Mouse (Mus musculus): ENCODE measurements around the gene Prr3. TPM values are rescaled to one million over a fixed set of nuclear protein-coding genes. Genes with fewer than 3 reads are reported as not detected.
A peak's percentile ranks its signal among the peaks of the same experiment; 100 is the strongest.

Prr3 gene
- polyA plus RNA-seq, 1 experiment: 19.3 TPM

- H3K27ac ChIP-seq (ENCODE audit: insufficient read depth, low read length): no peak overlapping the region
- peaks cover 3% of the 10 kb centered on the region; the same call in 1 of the 2 replicates for H3K4me1 ChIP-seq (ENCODE audit: control insufficient read depth, insufficient read depth, insufficient read length)
- H3K27me3 ChIP-seq (ENCODE audit: control insufficient read depth, insufficient read depth, low read length): no peaks in the 10 kb centered on the region
- no peak overlapping the region for H3K4me3 ChIP-seq (ENCODE audit: extremely low read depth, insufficient read depth, insufficient read length)
- DNase-seq (ENCODE audit: low read depth in 1 of 2, low spot score in 2 of 2): no peak
- peaks cover 14% of the 10 kb centered on the region for H3K36me3 ChIP-seq (ENCODE audit: control insufficient read depth, insufficient read depth, low read length)
- 57% methylated on average over 10 of the region's 10 CpGs for WGBS
- TF ChIP-seq POLR2A (IDR thresholded peaks at IDR 0.05; ENCODE audit: low read depth, low read length): no peak
- no peak for TF ChIP-seq CTCF (IDR thresholded peaks at IDR 0.05; ENCODE audit: extremely low read depth, insufficient read depth, insufficient read length, insufficient replicate concordance)
Measured at GRCm38 (mm10) chr17:35991781-35992180, 11.7 kb upstream of the Prr3 start.

DNA sequence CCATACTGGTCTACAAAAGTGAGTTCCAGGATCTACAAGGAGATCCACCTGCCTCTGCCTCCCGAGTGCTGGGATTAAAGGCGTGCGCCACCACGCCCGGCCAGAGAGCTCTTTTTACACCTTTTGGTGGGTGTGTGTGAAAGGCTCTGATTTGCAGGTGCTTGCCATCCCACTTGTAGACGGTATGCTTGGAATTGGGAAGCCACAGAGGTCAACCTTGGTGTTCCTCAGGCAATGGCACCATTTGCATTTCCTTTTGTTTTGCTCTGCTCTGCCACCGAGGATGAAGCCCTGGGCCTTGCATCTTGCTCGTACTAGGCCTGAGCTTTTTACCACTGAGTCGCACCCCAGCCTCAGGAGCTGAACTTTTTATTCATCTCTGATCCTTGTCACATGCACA lies 1.7 kb upstream of the Prr3 start:
- WGBS: 96% methylated on average over 9 of the region's 9 CpGs
- Histone ChIP-seq H3K4me3 (ENCODE audit: extremely low read depth, insufficient read depth, insufficient read length) (no peak overlapping the region), H3K4me1 (ENCODE audit: control insufficient read depth, insufficient read depth, insufficient read length) (peaks cover 8% of the 10 kb centered on the region; the same call in 1 of the 2 replicates), H3K36me3 (ENCODE audit: control insufficient read depth, insufficient read depth, low read length) (peaks cover 5% of the 10 kb centered on the region), H3K27ac (ENCODE audit: insufficient read depth, low read length) (no peak overlapping the region), H3K27me3 (ENCODE audit: control insufficient read depth, insufficient read depth, low read length) (no peaks in the 10 kb centered on the region)
- TF ChIP-seq POLR2A (IDR thresholded peaks at IDR 0.05; ENCODE audit: low read depth, low read length): no peak
- no peak for TF ChIP-seq CTCF (IDR thresholded peaks at IDR 0.05; ENCODE audit: extremely low read depth, insufficient read depth, insufficient read length, insufficient replicate concordance)
- no peak for DNase-seq (ENCODE audit: low read depth in 1 of 2, low spot score in 2 of 2)

DNA sequence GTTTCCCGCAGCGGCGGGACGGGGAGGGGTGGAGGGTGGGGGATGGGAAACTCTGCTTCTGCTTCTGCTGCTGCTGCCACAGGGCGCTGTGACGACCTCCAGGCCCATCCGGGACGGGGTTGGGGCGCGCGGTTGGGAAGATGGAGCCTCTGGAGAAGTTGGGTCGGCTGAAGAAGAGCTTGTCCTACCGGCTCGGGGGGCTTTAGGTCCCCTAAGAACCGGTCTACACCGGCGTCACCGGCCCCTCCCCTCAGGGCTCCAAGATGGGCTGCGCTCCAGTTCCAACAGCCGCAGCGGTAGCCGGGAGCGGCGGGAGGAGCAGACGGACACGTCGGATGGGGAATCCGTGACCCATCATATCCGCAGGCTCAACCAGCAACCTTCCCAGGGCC lies 323 bp upstream of the Prr3 start:
- no peak for DNase-seq (ENCODE audit: low read depth in 1 of 2, low spot score in 2 of 2)
- H3K36me3 ChIP-seq (ENCODE audit: control insufficient read depth, insufficient read depth, low read length): peaks cover 8% of the 10 kb centered on the region
- peak overlapping the region; percentile 88 for H3K27ac ChIP-seq (ENCODE audit: insufficient read depth, low read length)
- peak overlapping the region; percentile 96 for H3K4me3 ChIP-seq (ENCODE audit: extremely low read depth, insufficient read depth, insufficient read length)
- peaks cover 8% of the 10 kb centered on the region; the same call in 1 of the 2 replicates for H3K4me1 ChIP-seq (ENCODE audit: control insufficient read depth, insufficient read depth, insufficient read length)
- WGBS: 1% methylated on average over 29 of the region's 29 CpGs
- no peaks in the 10 kb centered on the region for H3K27me3 ChIP-seq (ENCODE audit: control insufficient read depth, insufficient read depth, low read length)
- TF ChIP-seq POLR2A (IDR thresholded peaks at IDR 0.05; ENCODE audit: low read depth, low read length) (no peak), CTCF (IDR thresholded peaks at IDR 0.05; ENCODE audit: extremely low read depth, insufficient read depth, insufficient read length, insufficient replicate concordance) (no peak)

- no peaks in the 10 kb centered on the region for H3K27me3 ChIP-seq (ENCODE audit: control insufficient read depth, insufficient read depth, low read length)
- H3K27ac ChIP-seq (ENCODE audit: insufficient read depth, low read length): peak overlapping the region; percentile 96
- TF ChIP-seq POLR2A (IDR thresholded peaks at IDR 0.05; ENCODE audit: low read depth, low read length) (no peak), CTCF (IDR thresholded peaks at IDR 0.05; ENCODE audit: extremely low read depth, insufficient read depth, insufficient read length, insufficient replicate concordance) (no peak)
- 1% methylated on average over 41 of the region's 41 CpGs for WGBS
- H3K4me3 ChIP-seq (ENCODE audit: extremely low read depth, insufficient read depth, insufficient read length): peak overlapping the region; percentile 96
- H3K4me1 ChIP-seq (ENCODE audit: control insufficient read depth, insufficient read depth, insufficient read length): peaks cover 8% of the 10 kb centered on the region; the same call in 1 of the 2 replicates
- peaks cover 12% of the 10 kb centered on the region for H3K36me3 ChIP-seq (ENCODE audit: control insufficient read depth, insufficient read depth, low read length)
- no peak for DNase-seq (ENCODE audit: low read depth in 1 of 2, low spot score in 2 of 2)
Measured at GRCm38 (mm10) chr17:35978811-35979400, 1.1 kb downstream of the Prr3 start.

- peaks cover 10% of the 10 kb centered on the region for H3K4me1 ChIP-seq (ENCODE audit: control insufficient read depth, insufficient read depth, insufficient read length)
- WGBS: 19% methylated on average over 1 of the region's 1 CpGs
- peaks cover 9% of the 10 kb centered on the region for H3K36me3 ChIP-seq (ENCODE audit: control insufficient read depth, insufficient read depth, low read length)
- TF ChIP-seq POLR2A (IDR thresholded peaks at IDR 0.05; ENCODE audit: low read depth, low read length) (no peak), CTCF (IDR thresholded peaks at IDR 0.05; ENCODE audit: extremely low read depth, insufficient read depth, insufficient read length, insufficient replicate concordance) (no peak)
- H3K27ac ChIP-seq (ENCODE audit: insufficient read depth, low read length): no peak overlapping the region
- no peak overlapping the region for H3K4me3 ChIP-seq (ENCODE audit: extremely low read depth, insufficient read depth, insufficient read length)
- H3K27me3 ChIP-seq (ENCODE audit: control insufficient read depth, insufficient read depth, low read length): no peaks in the 10 kb centered on the region
- no peak for DNase-seq (ENCODE audit: low read depth in 1 of 2, low spot score in 2 of 2)
Measured at GRCm38 (mm10) chr17:35972131-35972530, 7.9 kb downstream of the Prr3 start.

DNA sequence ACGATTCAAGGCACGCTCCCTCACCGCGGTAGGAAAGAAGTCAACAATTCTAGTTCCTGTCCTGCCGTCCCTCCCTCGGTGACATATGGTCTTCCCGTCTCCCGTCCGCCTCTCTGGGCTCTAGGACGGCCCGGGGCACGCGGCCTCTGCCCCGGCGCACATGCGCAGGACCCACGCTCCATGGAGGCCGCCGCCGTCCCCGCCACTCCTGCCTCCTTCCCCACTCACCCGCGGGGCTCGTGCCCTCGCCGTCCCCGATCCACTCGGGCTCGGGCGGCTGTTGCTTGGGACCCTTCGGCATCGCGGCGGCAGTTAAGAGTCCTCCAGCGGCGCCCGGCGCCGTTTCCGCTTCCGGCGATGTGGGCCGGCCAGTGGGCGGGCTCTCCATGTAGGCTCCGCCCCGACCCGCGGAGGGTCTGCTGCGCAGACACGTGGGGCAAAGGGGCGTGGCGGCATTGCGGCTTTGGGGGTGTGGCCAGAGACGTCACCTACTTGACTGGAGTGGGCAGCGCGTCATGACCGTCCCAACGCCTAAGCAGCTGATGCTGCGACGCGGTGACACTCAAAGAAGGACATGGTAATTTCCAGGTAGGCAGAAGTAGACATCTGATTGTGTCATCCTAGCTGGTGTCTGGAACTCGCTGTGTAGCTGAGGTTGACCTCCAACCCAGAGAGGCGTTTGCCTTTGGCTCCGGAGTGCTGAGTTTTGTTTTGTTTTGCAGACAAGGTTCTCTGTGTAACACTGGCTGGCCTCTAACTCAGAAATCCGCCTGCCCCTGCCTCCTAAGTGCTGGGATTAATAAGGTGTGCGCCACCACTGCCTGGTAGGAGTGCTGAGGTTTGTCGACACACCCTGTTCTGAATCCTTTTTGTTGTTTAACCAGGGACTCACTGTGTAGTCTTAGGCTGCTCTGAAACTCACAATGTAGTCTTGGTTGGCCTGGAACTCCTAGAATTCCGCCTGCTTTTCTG lies 10.3 kb downstream of the Prr3 start, which contains the start of gene Abcf1:
Gene Abcf1 (minus strand): TSS at position 344 of the 972 bp plus-strand sequence.
- 1% methylated on average over 68 of the region's 68 CpGs for WGBS
- no peaks in the 10 kb centered on the region for H3K27me3 ChIP-seq (ENCODE audit: control insufficient read depth, insufficient read depth, low read length)

More for the DNA sequence above, 10.3 kb downstream of the Prr3 start, which contains the start of gene Abcf1:
- peaks cover 10% of the 10 kb centered on the region for H3K4me1 ChIP-seq (ENCODE audit: control insufficient read depth, insufficient read depth, insufficient read length)
- peak within 1 kb of the TSS; percentile 80 for H3K4me3 ChIP-seq (ENCODE audit: extremely low read depth, insufficient read depth, insufficient read length)
- H3K36me3 ChIP-seq (ENCODE audit: control insufficient read depth, insufficient read depth, low read length): peaks cover 10% of the 10 kb centered on the region
- peak within 1 kb of the TSS; percentile 77 for H3K27ac ChIP-seq (ENCODE audit: insufficient read depth, low read length)
- TF ChIP-seq CTCF (IDR thresholded peaks at IDR 0.05; ENCODE audit: extremely low read depth, insufficient read depth, insufficient read length, insufficient replicate concordance) (no peak), POLR2A (IDR thresholded peaks at IDR 0.05; ENCODE audit: low read depth, low read length) (peak; percentile 55; the same call in 1 of the 2 replicates)
- peak; percentile 95 to 99 for DNase-seq (ENCODE audit: low read depth in 1 of 2, low spot score in 2 of 2)

Data from spleen, adult 2 months (tissue).